Mouse (Mus musculus): ENCODE results near the gene Sec24b. TPM values are rescaled to one million over a fixed set of nuclear protein-coding genes. Genes with fewer than 3 reads are reported as not detected.

Sec24b gene
- polyA plus RNA-seq, 1 experiment from 2014 or later, result 34.7 TPM

GRCm38 (mm10) chr3:129967874-129968273, 93.5 kb downstream of the Sec24b start:
- H3K36me3 ChIP-seq, result no peaks in the 10 kb centered on the region
- H3K27me3 ChIP-seq, result peaks cover 16% of the 10 kb centered on the region
- H3K9me3 ChIP-seq, result no peaks in the 10 kb centered on the region
- H3K4me2 ChIP-seq (replicated peaks), result no peak overlapping the region
- no peak overlapping the region for H3K4me3 ChIP-seq
- no peak overlapping the region for H3K9ac ChIP-seq
- no peak for ATAC-seq (ENCODE audit: low FRiP score, low read depth)
- 79% methylated on average over 9 of the region's 9 CpGs for WGBS
- H3K4me1 ChIP-seq, result peaks cover 21% of the 10 kb centered on the region
- no peak overlapping the region for H3K27ac ChIP-seq

- H3K27ac ChIP-seq, result no peak overlapping the region
- no peak for ATAC-seq (ENCODE audit: low FRiP score, low read depth)
- H3K9me3 ChIP-seq, result no peaks in the 10 kb centered on the region
- no peaks in the 10 kb centered on the region for H3K36me3 ChIP-seq
- H3K9ac ChIP-seq, result no peak overlapping the region
- H3K4me1 ChIP-seq, result peaks cover 7% of the 10 kb centered on the region
- no peak overlapping the region for H3K4me3 ChIP-seq
- peaks cover 16% of the 10 kb centered on the region for H3K27me3 ChIP-seq
- WGBS, result 88% methylated on average over 8 of the region's 8 CpGs
- no peak overlapping the region for H3K4me2 ChIP-seq (replicated peaks)
Measured at GRCm38 (mm10) chr3:129964681-129965080, 96.7 kb downstream of the Sec24b start.

GRCm38 (mm10) chr3:129962533-129962932, 98.8 kb downstream of the Sec24b start:
- Histone ChIP-seq H3K27me3 (no peaks in the 10 kb centered on the region), H3K4me3 (no peak overlapping the region), H3K4me1 (no peaks in the 10 kb centered on the region), H3K9me3 (no peaks in the 10 kb centered on the region), H3K4me2 (replicated peaks) (no peak overlapping the region), H3K27ac (no peak overlapping the region), H3K36me3 (no peaks in the 10 kb centered on the region), H3K9ac (no peak overlapping the region)
- no peak for ATAC-seq (ENCODE audit: low FRiP score, low read depth)
- 46% methylated on average over 8 of the region's 8 CpGs for WGBS

GRCm38 (mm10) chr3:129953296-129953695, 108.1 kb downstream of the Sec24b start:
- Histone ChIP-seq H3K4me2 (replicated peaks) (no peak overlapping the region), H3K9ac (no peak overlapping the region), H3K4me3 (no peak overlapping the region), H3K27ac (no peak overlapping the region), H3K27me3 (no peaks in the 10 kb centered on the region), H3K4me1 (no peaks in the 10 kb centered on the region), H3K36me3 (no peaks in the 10 kb centered on the region), H3K9me3 (no peaks in the 10 kb centered on the region)
- 87% methylated on average over 4 of the region's 4 CpGs for WGBS
- ATAC-seq (ENCODE audit: low FRiP score, low read depth), result no peak

GRCm38 (mm10) chr3:129949158-129949773, 112.1 kb downstream of the Sec24b start:
- no peaks in the 10 kb centered on the region for H3K9me3 ChIP-seq
- ATAC-seq (ENCODE audit: low FRiP score, low read depth), result no peak

GRCm38 (mm10) chr3:129948359-129948758, 113.0 kb downstream of the Sec24b start:
- Histone ChIP-seq H3K9ac (no peak overlapping the region), H3K36me3 (no peaks in the 10 kb centered on the region), H3K27ac (no peak overlapping the region), H3K4me3 (no peak overlapping the region), H3K4me2 (replicated peaks) (no peak overlapping the region), H3K27me3 (no peaks in the 10 kb centered on the region), H3K9me3 (no peaks in the 10 kb centered on the region), H3K4me1 (no peaks in the 10 kb centered on the region)
- WGBS, result 93% methylated on average over 5 of the region's 5 CpGs
- ATAC-seq (ENCODE audit: low FRiP score, low read depth), result no peak

More at GRCm38 (mm10) chr3:129949158-129949773, 112.1 kb downstream of the Sec24b start:
- H3K4me2 ChIP-seq (replicated peaks), result no peak overlapping the region
- no peak overlapping the region for H3K9ac ChIP-seq
- no peaks in the 10 kb centered on the region for H3K36me3 ChIP-seq
- WGBS, result 80% methylated on average over 5 of the region's 5 CpGs
- H3K27ac ChIP-seq, result no peak overlapping the region
- H3K27me3 ChIP-seq, result no peaks in the 10 kb centered on the region
- no peak overlapping the region for H3K4me3 ChIP-seq
- H3K4me1 ChIP-seq, result no peaks in the 10 kb centered on the region

- no peaks in the 10 kb centered on the region for H3K36me3 ChIP-seq
- H3K4me3 ChIP-seq, result no peak overlapping the region
- no peak overlapping the region for H3K9ac ChIP-seq
- no peaks in the 10 kb centered on the region for H3K27me3 ChIP-seq
- H3K4me2 ChIP-seq (replicated peaks), result no peak overlapping the region
- H3K9me3 ChIP-seq, result no peaks in the 10 kb centered on the region
- no peaks in the 10 kb centered on the region for H3K4me1 ChIP-seq
- no peak overlapping the region for H3K27ac ChIP-seq
- WGBS, result 71% methylated on average over 5 of the region's 5 CpGs
- ATAC-seq (ENCODE audit: low FRiP score, low read depth), result no peak
Measured at GRCm38 (mm10) chr3:129946217-129946914, 115.0 kb downstream of the Sec24b start.

GRCm38 (mm10) chr3:129943813-129944212, 117.5 kb downstream of the Sec24b start:
- H3K27ac ChIP-seq, result no peak overlapping the region
- ATAC-seq (ENCODE audit: low FRiP score, low read depth), result no peak
- H3K9ac ChIP-seq, result no peak overlapping the region
- 61% methylated on average over 4 of the region's 4 CpGs for WGBS
- H3K36me3 ChIP-seq, result no peaks in the 10 kb centered on the region
- H3K4me1 ChIP-seq, result no peaks in the 10 kb centered on the region
- no peak overlapping the region for H3K4me2 ChIP-seq (replicated peaks)
- H3K9me3 ChIP-seq, result no peaks in the 10 kb centered on the region
- H3K27me3 ChIP-seq, result no peaks in the 10 kb centered on the region
- H3K4me3 ChIP-seq, result no peak overlapping the region

- WGBS, result 100% methylated on average over 1 of the region's 1 CpGs
- Histone ChIP-seq H3K4me2 (replicated peaks) (no peak overlapping the region), H3K36me3 (no peaks in the 10 kb centered on the region), H3K27me3 (no peaks in the 10 kb centered on the region), H3K4me3 (no peak overlapping the region), H3K27ac (no peak overlapping the region), H3K9ac (no peak overlapping the region), H3K4me1 (peaks cover 13% of the 10 kb centered on the region), H3K9me3 (no peaks in the 10 kb centered on the region)
- ATAC-seq (ENCODE audit: low FRiP score, low read depth), result no peak
Measured at GRCm38 (mm10) chr3:129941291-129941690, 120.1 kb downstream of the Sec24b start.

GRCm38 (mm10) chr3:129940780-129941179, 120.6 kb downstream of the Sec24b start:
- H3K4me1 ChIP-seq, result peaks cover 14% of the 10 kb centered on the region
- no peaks in the 10 kb centered on the region for H3K9me3 ChIP-seq
- no peaks in the 10 kb centered on the region for H3K27me3 ChIP-seq
- no peak overlapping the region for H3K4me2 ChIP-seq (replicated peaks)
- no peak for ATAC-seq (ENCODE audit: low FRiP score, low read depth)
- H3K27ac ChIP-seq, result no peak overlapping the region
- H3K9ac ChIP-seq, result no peak overlapping the region
- no peaks in the 10 kb centered on the region for H3K36me3 ChIP-seq
- no peak overlapping the region for H3K4me3 ChIP-seq
- WGBS, result 90% methylated on average over 2 of the region's 2 CpGs

GRCm38 (mm10) chr3:129939058-129939457, 122.3 kb downstream of the Sec24b start:
- Histone ChIP-seq H3K4me2 (replicated peaks) (no peak overlapping the region), H3K9ac (no peak overlapping the region), H3K27ac (no peak overlapping the region), H3K36me3 (no peaks in the 10 kb centered on the region), H3K27me3 (no peaks in the 10 kb centered on the region), H3K4me3 (no peak overlapping the region), H3K4me1 (peaks cover 14% of the 10 kb centered on the region), H3K9me3 (no peaks in the 10 kb centered on the region)
- ATAC-seq (ENCODE audit: low FRiP score, low read depth), result no peak
- WGBS, result 48% methylated on average over 7 of the region's 7 CpGs

GRCm38 (mm10) chr3:129937848-129938247, 123.5 kb downstream of the Sec24b start:
- WGBS, result 23% methylated on average over 3 of the region's 3 CpGs
- no peaks in the 10 kb centered on the region for H3K27me3 ChIP-seq
- H3K36me3 ChIP-seq, result no peaks in the 10 kb centered on the region
- H3K4me3 ChIP-seq, result no peak overlapping the region
- no peak overlapping the region for H3K9ac ChIP-seq
- peaks cover 14% of the 10 kb centered on the region for H3K4me1 ChIP-seq
- H3K9me3 ChIP-seq, result no peaks in the 10 kb centered on the region
- H3K27ac ChIP-seq, result peak overlapping the region; percentile 63
- H3K4me2 ChIP-seq (replicated peaks), result peak overlapping the region; percentile 28
- peak; percentile 54; the same call in 1 of the 2 replicates for ATAC-seq (ENCODE audit: low FRiP score, low read depth)

GRCm38 (mm10) chr3:129936561-129936960, 124.8 kb downstream of the Sec24b start:
- peaks cover 14% of the 10 kb centered on the region for H3K4me1 ChIP-seq
- H3K27ac ChIP-seq, result no peak overlapping the region
- WGBS, result 32% methylated on average over 9 of the region's 9 CpGs
- no peak overlapping the region for H3K4me3 ChIP-seq
- no peaks in the 10 kb centered on the region for H3K9me3 ChIP-seq
- no peak overlapping the region for H3K4me2 ChIP-seq (replicated peaks)
- no peaks in the 10 kb centered on the region for H3K27me3 ChIP-seq
- ATAC-seq (ENCODE audit: low FRiP score, low read depth), result no peak
- no peaks in the 10 kb centered on the region for H3K36me3 ChIP-seq
- no peak overlapping the region for H3K9ac ChIP-seq
